Mouse (Mus musculus) myocyte (in vitro differentiated cells): ENCODE measurements around the gene Asl. TPM values are rescaled to one million over a fixed set of nuclear protein-coding genes. Genes with fewer than 3 reads are reported as not detected.
A peak's percentile ranks its signal among the peaks of the same experiment; 100 is the strongest.

Source experiments
- H3K27me3 ChIP-seq: one replicate; pipeline ENCODE4 v1.6.1; 2011; ENCODE audit not compliant: control insufficient read depth, insufficient read depth, insufficient read length
- H3K36me3 ChIP-seq: one replicate; pipeline ENCODE4 v1.6.1; 2011; ENCODE audit not compliant: control insufficient read depth, insufficient read depth
- H3K4me2 ChIP-seq: one replicate; pipeline ENCODE4 v1.6.1; 2011; ENCODE audit warnings: low read depth, control low read depth
- H3K4me3 ChIP-seq: one replicate; pipeline ENCODE4 v1.5.1; 2011; ENCODE audit warnings: mild to moderate bottlenecking, control low read depth, moderate library complexity
- H3K79me2 ChIP-seq: one replicate; pipeline ENCODE4 v1.6.1; 2011; ENCODE audit not compliant: control insufficient read depth, insufficient read depth
- H3ac ChIP-seq: one replicate; pipeline ENCODE4 v1.6.1; 2011; ENCODE audit not compliant: control insufficient read depth, insufficient read length
- CEBPB ChIP-seq: IDR thresholded peaks from 2 replicates; pipeline ENCODE4 v1.6.1; 2011; ENCODE audit warnings: mild to moderate bottlenecking, moderate library complexity; ENCODE audit not compliant: poor library complexity, insufficient read depth, severe bottlenecking
- E2F4 ChIP-seq: IDR thresholded peaks from one replicate; pipeline ENCODE4 v1.6.1; 2011; ENCODE audit warnings: mild to moderate bottlenecking, control low read depth, moderate library complexity; ENCODE audit not compliant: insufficient read depth
- MAX ChIP-seq: IDR thresholded peaks from one replicate; pipeline ENCODE4 v1.6.1; 2011; ENCODE audit warnings: low read depth, mild to moderate bottlenecking, control low read depth
- MYOD1 ChIP-seq, 3 experiments: IDR thresholded peaks; one replicate each; pipeline ENCODE4 v1.6.1; 2011; ENCODE audit warnings: control low read depth in 2 of 3, low read depth in 2 of 3, mild to moderate bottlenecking in 2 of 3, moderate library complexity in 1 of 3; ENCODE audit not compliant: insufficient read length in 2 of 3, control insufficient read depth in 1 of 3
- MYOG ChIP-seq, 3 experiments: IDR thresholded peaks; one replicate each; pipeline ENCODE4 v1.6.1; 2011; ENCODE audit warnings: control low read depth in 2 of 3, low read depth in 2 of 3, mild to moderate bottlenecking in 2 of 3; ENCODE audit not compliant: insufficient read length in 2 of 3, control insufficient read depth in 1 of 3, insufficient read depth in 1 of 3
- POLR2A ChIP-seq: IDR thresholded peaks from one replicate; pipeline ENCODE4 v1.6.1; 2011; ENCODE audit warnings: low read depth, mild to moderate bottlenecking, control low read depth, moderate library complexity; ENCODE audit not compliant: insufficient read length
- POLR2AphosphoS2 ChIP-seq: IDR thresholded peaks from one replicate; pipeline ENCODE4 v1.6.1; 2011; ENCODE audit warnings: low read depth, control low read depth; ENCODE audit not compliant: insufficient read length
- REST ChIP-seq: IDR thresholded peaks from one replicate; pipeline ENCODE4 v1.6.1; 2011; ENCODE audit warnings: mild to moderate bottlenecking, control low read depth, moderate library complexity; ENCODE audit not compliant: insufficient read depth, insufficient read length
- SRF ChIP-seq: IDR thresholded peaks from one replicate; pipeline ENCODE4 v1.6.1; 2011; ENCODE audit warnings: low read depth; ENCODE audit not compliant: control insufficient read depth, insufficient read length
- TCF12 ChIP-seq: IDR thresholded peaks from one replicate; pipeline ENCODE4 v1.6.1; 2011; ENCODE audit warnings: mild to moderate bottlenecking, control low read depth; ENCODE audit not compliant: poor library complexity, insufficient read depth, severe bottlenecking
- TCF3 ChIP-seq: IDR thresholded peaks from one replicate; pipeline ENCODE4 v1.6.1; 2011; ENCODE audit warnings: low read depth, control low read depth; ENCODE audit not compliant: insufficient read length
- USF1 ChIP-seq: IDR thresholded peaks from one replicate; pipeline ENCODE4 v1.6.1; 2011; ENCODE audit warnings: low read depth, mild to moderate bottlenecking, control low read depth, moderate library complexity
- polyA plus RNA-seq: library from polyadenylated mRNA; unstranded; fragments of >200 nt; fragmentation: generic; extraction: Trizol; gene quantifications from one replicate; pipeline ENCODE4 v1.2.1, GENCODE M21; 2012; ENCODE audit warnings: missing spikeins

Asl gene
- polyA plus RNA-seq, 1 experiment: 45.8 TPM

GRCm38 (mm10) chr5:130059413-130060328 lies 30.6 kb upstream of the Asl start:
- no peak for TF ChIP-seq TCF12
- peak in 1 of 3 experiments; percentile 38 for TF ChIP-seq MYOG (IDR thresholded peaks at IDR 0.05; ENCODE audit: control insufficient read depth in 1 of 3, insufficient read depth in 1 of 3, insufficient read length in 2 of 3, low read depth in 2 of 3)
- H3ac ChIP-seq: no peak overlapping the region
- H3K36me3 ChIP-seq: peaks cover 15% of the 10 kb centered on the region
- no peaks in the 10 kb centered on the region for H3K79me2 ChIP-seq
- H3K4me2 ChIP-seq: no peak overlapping the region
- no peak overlapping the region for H3K4me3 ChIP-seq
- H3K27me3 ChIP-seq: no peaks in the 10 kb centered on the region

DNA sequence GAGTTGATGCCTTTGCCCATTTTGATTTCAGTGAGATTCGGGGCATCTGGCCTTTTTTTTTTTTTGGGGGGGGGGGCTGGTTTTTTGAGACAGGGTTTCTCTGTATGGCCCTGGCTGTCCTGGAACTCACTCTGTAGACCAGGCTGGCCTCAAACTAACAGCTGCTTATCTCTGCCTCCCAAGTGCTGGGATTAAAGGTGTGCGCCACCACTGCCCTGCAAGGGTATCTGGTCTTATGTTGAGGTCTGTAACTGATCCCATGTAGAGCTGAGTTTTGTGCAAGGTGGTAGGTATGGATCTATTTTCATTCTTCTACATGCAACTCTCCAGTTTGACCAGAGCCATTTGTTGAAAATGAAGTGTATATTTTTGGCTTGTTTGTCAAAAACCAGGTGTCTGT lies 27.3 kb upstream of the Asl start:
- no peak overlapping the region for H3K4me2 ChIP-seq
- no peaks in the 10 kb centered on the region for H3K27me3 ChIP-seq
- peaks cover 20% of the 10 kb centered on the region for H3K36me3 ChIP-seq
- TF ChIP-seq CEBPB (no peak), MAX (no peak)
- no peaks in the 10 kb centered on the region for H3K79me2 ChIP-seq
- H3K4me3 ChIP-seq: no peak overlapping the region
- H3ac ChIP-seq: no peak overlapping the region

DNA sequence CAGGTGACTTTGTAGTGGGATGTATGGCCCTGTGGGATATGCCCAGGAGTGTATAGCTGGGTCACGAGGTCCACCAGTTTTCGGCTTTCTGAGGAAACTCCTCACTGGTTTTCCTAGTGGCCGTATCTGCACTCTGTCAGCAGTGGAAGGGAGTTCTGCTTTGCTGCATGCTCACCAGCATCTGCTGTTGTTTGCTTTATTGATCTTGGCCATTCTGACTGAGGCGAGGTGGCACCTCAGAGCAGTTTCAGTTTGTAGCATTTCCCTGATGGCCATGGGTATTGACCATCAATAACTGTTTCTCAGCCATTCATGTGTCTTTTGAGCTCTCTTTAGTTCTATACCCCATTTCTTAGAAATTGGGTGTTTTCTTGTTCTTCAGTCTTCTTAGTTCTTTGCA lies 26.6 kb upstream of the Asl start:
- Histone ChIP-seq H3ac (no peak overlapping the region), H3K36me3 (peaks cover 20% of the 10 kb centered on the region)
- TF ChIP-seq MAX: no peak
- no peak for TF ChIP-seq CEBPB
- no peak for TF ChIP-seq POLR2A
- no peak for TF ChIP-seq USF1
- no peak for TF ChIP-seq SRF
- TF ChIP-seq MYOD1 (IDR thresholded peaks at IDR 0.05; ENCODE audit: control insufficient read depth in 1 of 3, insufficient read length in 2 of 3, low read depth in 2 of 3): no peak
- no peak for TF ChIP-seq REST
- TF ChIP-seq POLR2AphosphoS2: no peak
- TF ChIP-seq MYOG (IDR thresholded peaks at IDR 0.05; ENCODE audit: control insufficient read depth in 1 of 3, insufficient read depth in 1 of 3, insufficient read length in 2 of 3, low read depth in 2 of 3): no peak
- TF ChIP-seq E2F4: no peak
- no peak for TF ChIP-seq TCF3
- TF ChIP-seq TCF12: no peak

GRCm38 (mm10) chr5:130052955-130053354 lies 23.9 kb upstream of the Asl start:
- no peak overlapping the region for H3K4me2 ChIP-seq
- TF ChIP-seq MYOD1 (IDR thresholded peaks at IDR 0.05; ENCODE audit: control insufficient read depth in 1 of 3, insufficient read length in 2 of 3, low read depth in 2 of 3): no peak
- TF ChIP-seq SRF: no peak
- TF ChIP-seq MYOG (IDR thresholded peaks at IDR 0.05; ENCODE audit: control insufficient read depth in 1 of 3, insufficient read depth in 1 of 3, insufficient read length in 2 of 3, low read depth in 2 of 3): no peak
- TF ChIP-seq USF1: no peak
- TF ChIP-seq TCF12: no peak
- TF ChIP-seq CEBPB: no peak
- TF ChIP-seq POLR2AphosphoS2: no peak
- no peak for TF ChIP-seq E2F4
- no peak for TF ChIP-seq REST
- no peak for TF ChIP-seq POLR2A
- no peak for TF ChIP-seq TCF3
- no peak for TF ChIP-seq MAX
- H3ac ChIP-seq: no peak overlapping the region
- no peaks in the 10 kb centered on the region for H3K27me3 ChIP-seq
- H3K4me3 ChIP-seq: no peak overlapping the region
- no peaks in the 10 kb centered on the region for H3K79me2 ChIP-seq
- peaks cover 13% of the 10 kb centered on the region for H3K36me3 ChIP-seq

More for the DNA sequence above, 26.6 kb upstream of the Asl start:
- H3K4me2 ChIP-seq: no peak overlapping the region
- no peaks in the 10 kb centered on the region for H3K79me2 ChIP-seq
- H3K4me3 ChIP-seq: no peak overlapping the region
- no peaks in the 10 kb centered on the region for H3K27me3 ChIP-seq

DNA sequence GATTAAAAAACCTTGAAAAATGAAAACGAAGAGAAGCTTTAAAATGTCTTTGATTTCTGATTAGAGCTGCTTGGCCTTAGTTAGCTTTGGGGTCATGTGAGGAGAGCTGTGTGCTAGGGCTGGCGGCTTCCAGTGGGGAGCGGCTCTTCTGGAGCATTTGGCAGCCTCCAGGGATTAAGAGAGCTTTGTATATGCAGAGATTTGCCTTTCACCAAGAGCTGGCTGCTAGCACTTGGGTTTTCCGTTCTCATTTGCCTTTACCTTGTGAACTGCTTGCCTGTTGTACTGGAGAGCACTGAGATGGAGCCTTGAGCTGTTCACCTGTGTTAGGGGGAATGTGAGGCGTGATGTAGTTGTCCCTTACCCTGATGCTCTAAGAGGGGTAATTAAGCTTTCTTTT lies 23.5 kb upstream of the Asl start:
- H3K27me3 ChIP-seq: no peaks in the 10 kb centered on the region
- H3K79me2 ChIP-seq: no peaks in the 10 kb centered on the region
- no peak overlapping the region for H3ac ChIP-seq
- H3K4me3 ChIP-seq: no peak overlapping the region
- no peak overlapping the region for H3K4me2 ChIP-seq
- H3K36me3 ChIP-seq: peaks cover 13% of the 10 kb centered on the region
- TF ChIP-seq CEBPB (no peak), POLR2AphosphoS2 (no peak), MAX (no peak), REST (no peak), MYOG (IDR thresholded peaks at IDR 0.05; ENCODE audit: control insufficient read depth in 1 of 3, insufficient read depth in 1 of 3, insufficient read length in 2 of 3, low read depth in 2 of 3) (no peak), USF1 (no peak), TCF3 (no peak), POLR2A (no peak), SRF (no peak), E2F4 (no peak), MYOD1 (IDR thresholded peaks at IDR 0.05; ENCODE audit: control insufficient read depth in 1 of 3, insufficient read length in 2 of 3, low read depth in 2 of 3) (no peak)
